Mouse (Mus musculus): Measurements from ENCODE around the gene Tas2r122.
"Not testable (repeated sequence)": the region's sequence is repeated elsewhere in the genome, so short reads cannot be mapped to it uniquely, and the experiment has no call there.

Gene Tas2r122

DNA sequence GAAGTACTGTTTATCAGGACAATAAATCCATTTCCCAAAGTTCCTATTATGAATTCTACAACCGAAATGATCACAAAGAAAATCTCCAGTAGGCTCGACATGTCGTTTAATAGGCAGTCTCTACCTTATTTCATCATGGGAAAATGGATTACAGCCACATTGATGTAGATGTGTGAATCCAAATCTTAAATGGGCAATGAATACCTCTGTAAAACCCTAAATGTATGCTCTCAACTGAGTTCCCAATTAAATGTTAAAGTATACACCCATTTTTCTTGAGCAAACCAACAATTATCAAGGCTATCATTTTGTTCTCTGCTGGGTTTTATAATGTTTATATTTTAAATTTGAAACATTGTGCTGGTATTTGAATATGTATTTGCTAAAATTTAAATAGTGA is at the start of gene Tas2r122:
TSS of gene Tas2r122 (minus strand) at position 101 of the 400 bp plus-strand sequence.
- no peak for DNase-seq

GRCm38 (mm10) chr6:132754430-132754829 is 42.7 kb upstream of the Tas2r122 start, which contains the start of gene Tas2r124:
Tas2r124 (plus strand) TSS chr6:132754730.
- DNase-seq: no peak

GRCm38 (mm10) chr6:132750206-132750605 is 38.5 kb upstream of the Tas2r122 start:
- no peak for DNase-seq

- no peak for DNase-seq
These were observed 26.2 kb upstream of the Tas2r122 start, which contains the start of gene Tas2r115 for GRCm38 (mm10) chr6:132737935-132738334. Tas2r115 (minus strand) TSS chr6:132738035.

GRCm38 (mm10) chr6:132700907-132701306 is 10.8 kb downstream of the Tas2r122 start, which contains the start of gene Tas2r121:
Tas2r121 (minus strand) TSS chr6:132701007.
- DNase-seq: no peak

DNA sequence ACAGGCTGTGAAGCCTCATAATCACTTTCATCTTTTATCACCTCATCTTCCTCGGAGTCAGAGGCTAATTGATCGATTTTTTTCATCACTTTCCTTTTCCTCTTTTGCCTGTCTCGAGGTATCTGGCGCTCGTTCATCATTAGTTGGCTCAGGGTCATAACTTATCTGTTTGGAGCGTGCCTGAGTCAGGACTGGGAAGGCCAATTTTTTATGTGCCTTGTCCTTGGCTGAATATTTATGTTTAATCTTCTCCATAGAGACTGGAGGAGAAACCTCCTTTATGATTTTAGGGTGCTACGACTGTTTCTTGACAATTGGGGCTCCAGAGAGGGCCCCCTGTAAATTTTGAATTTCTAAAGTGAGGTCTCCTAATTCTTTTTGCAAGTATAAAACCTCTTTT is 20.1 kb downstream of the Tas2r122 start:
- not testable (repeated sequence) for DNase-seq
